Mouse (Mus musculus) heart, embryonic 13.5 days (tissue): ENCODE results near the gene Galnt14. TPM values are rescaled to one million over a fixed set of nuclear protein-coding genes. Genes with fewer than 3 reads are reported as not detected.

Source experiments
- ATAC-seq: fragments of 200-750 bp; cut with Nextera tagmentation; 2 replicates; pipeline ENCODE4 v1.8.0; 2017; ENCODE audit warnings: moderate TSS enrichment; ENCODE audit not compliant: insufficient number of reproducible peaks, low FRiP score, low TSS enrichment; ENCODE audit errors: extremely low read depth
- H3K27ac ChIP-seq: fragments of 300-500 bp; sonication (generic); replicated peaks from 2 replicates; pipeline ENCODE4 v1.5.1; 2015; ENCODE audit warnings: moderate library complexity, mild to moderate bottlenecking, inconsistent platforms
- H3K27me3 ChIP-seq: fragments of 300-500 bp; sonication (generic); replicated peaks from 2 replicates; pipeline ENCODE4 v1.6.1; 2015; ENCODE audit warnings: mild to moderate bottlenecking, inconsistent platforms
- H3K36me3 ChIP-seq: fragments of 300-500 bp; sonication (generic); 2 replicates; pipeline ENCODE4 v1.6.1; 2015; ENCODE audit warnings: mild to moderate bottlenecking, inconsistent platforms
- H3K4me1 ChIP-seq: fragments of 300-500 bp; sonication (generic); 2 replicates; pipeline ENCODE4 v1.6.1; 2015; ENCODE audit warnings: inconsistent platforms
- H3K4me2 ChIP-seq: fragments of 300-500 bp; sonication (generic); 2 replicates; pipeline ENCODE4 v1.6.1; 2015; ENCODE audit warnings: inconsistent platforms, mild to moderate bottlenecking, moderate library complexity
- H3K4me3 ChIP-seq: fragments of 300-500 bp; sonication (generic); 2 replicates; pipeline ENCODE4 v1.5.1; 2015; ENCODE audit warnings: moderate library complexity, mild to moderate bottlenecking, inconsistent platforms
- H3K9ac ChIP-seq: fragments of 300-500 bp; sonication (generic); 2 replicates; pipeline ENCODE4 v1.6.1; 2015; ENCODE audit warnings: inconsistent platforms, mild to moderate bottlenecking, moderate library complexity
- H3K9me3 ChIP-seq: fragments of 300-500 bp; sonication (generic); 2 replicates; pipeline ENCODE4 v1.6.1; 2016; ENCODE audit warnings: inconsistent platforms
- WGBS: fragments of 180-500 bp; shearing (Covaris S2); methylation state at CpG from one replicate; pipeline ENCODE4 v1.1.7; 2015; ENCODE audit warnings: mixed read lengths; 5-methylcytosine and 5-hydroxymethylcytosine counted together
- polyA plus RNA-seq: library from polyadenylated mRNA; unstranded; fragments of >200 nt; fragmentation: Nextera tagmentation; extraction: Ambion mirVana; gene quantifications from 2 replicates; pipeline ENCODE4 v1.2.1, GENCODE M21; 2015

The Galnt14 gene
- polyA plus RNA-seq, 1 experiment from 2014 or later: 1.1 TPM

DNA sequence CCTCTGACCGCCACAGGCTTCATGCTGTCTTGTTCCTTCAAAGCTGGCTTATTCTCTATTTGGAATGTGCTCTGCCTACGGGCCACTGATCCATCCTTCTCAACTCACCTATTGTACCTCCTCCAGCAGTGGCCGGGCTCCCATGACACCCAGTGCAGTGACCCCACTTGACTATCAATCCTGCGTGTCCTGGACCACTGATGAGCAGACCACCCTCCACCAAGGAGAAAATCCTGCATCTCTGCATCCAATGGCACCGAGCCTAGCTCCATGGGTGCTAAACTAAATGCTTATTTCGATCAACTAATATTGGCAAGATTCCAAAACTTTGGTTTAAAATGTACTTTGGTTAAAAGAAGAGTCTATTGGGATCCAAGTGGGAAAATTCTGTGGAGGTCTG lies 1.8 kb downstream of the Galnt14 start:
- peaks cover 7% of the 10 kb centered on the region; the same call in 1 of the 2 replicates for H3K9me3 ChIP-seq
- peaks cover 58% of the 10 kb centered on the region for H3K27me3 ChIP-seq
- H3K4me3 ChIP-seq: no peak overlapping the region
- 86% methylated on average over 6 of the region's 6 CpGs for WGBS
- H3K4me1 ChIP-seq: peaks cover 14% of the 10 kb centered on the region
- no peak overlapping the region for H3K4me2 ChIP-seq
- H3K36me3 ChIP-seq: no peaks in the 10 kb centered on the region
- no peak overlapping the region for H3K9ac ChIP-seq
- ATAC-seq: no peak
- H3K27ac ChIP-seq: no peak overlapping the region

DNA sequence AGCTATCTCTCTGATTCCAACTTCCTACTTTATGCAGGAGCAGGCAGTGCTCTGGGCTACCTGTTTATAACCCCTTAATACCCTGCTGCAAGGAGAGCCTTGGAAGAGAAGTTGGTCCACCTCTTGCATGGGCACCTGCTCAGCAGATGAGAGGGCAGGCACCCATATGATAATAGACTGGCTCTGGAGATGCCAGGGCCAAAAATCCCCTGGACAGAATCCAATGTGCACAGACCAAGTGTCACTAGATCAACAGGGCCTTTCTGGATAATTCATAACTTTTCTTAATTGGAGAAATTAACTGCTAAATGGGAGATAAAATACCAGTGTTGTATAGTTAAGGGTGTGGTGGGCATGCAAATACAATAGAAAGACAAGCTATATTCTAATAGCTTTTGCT lies 6.7 kb downstream of the Galnt14 start:
- H3K27ac ChIP-seq: no peak overlapping the region
- no peak overlapping the region for H3K9ac ChIP-seq
- H3K27me3 ChIP-seq: peaks cover 25% of the 10 kb centered on the region
- peaks cover 8% of the 10 kb centered on the region; the same call in 1 of the 2 replicates for H3K4me1 ChIP-seq
- H3K36me3 ChIP-seq: no peaks in the 10 kb centered on the region
- no peak overlapping the region for H3K4me3 ChIP-seq
- H3K9me3 ChIP-seq: peaks cover 7% of the 10 kb centered on the region; the same call in 1 of the 2 replicates
- ATAC-seq: no peak
- no peak overlapping the region for H3K4me2 ChIP-seq

- H3K4me2 ChIP-seq: no peak overlapping the region
These were observed 9.2 kb downstream of the Galnt14 start for GRCm38 (mm10) chr17:73701016-73701415.

GRCm38 (mm10) chr17:73699881-73700280 lies 10.4 kb downstream of the Galnt14 start:
- Histone ChIP-seq H3K4me3 (no peak overlapping the region), H3K27ac (no peak overlapping the region), H3K27me3 (peaks cover 16% of the 10 kb centered on the region), H3K4me2 (no peak overlapping the region), H3K4me1 (peaks cover 19% of the 10 kb centered on the region), H3K9me3 (no peaks in the 10 kb centered on the region), H3K9ac (no peak overlapping the region), H3K36me3 (no peaks in the 10 kb centered on the region)
- no peak for ATAC-seq
- 58% methylated on average over 6 of the region's 6 CpGs for WGBS

More at GRCm38 (mm10) chr17:73701016-73701415, 9.2 kb downstream of the Galnt14 start:
- no peak overlapping the region for H3K4me3 ChIP-seq
- H3K36me3 ChIP-seq: no peaks in the 10 kb centered on the region
- ATAC-seq: no peak
- peaks cover 8% of the 10 kb centered on the region for H3K4me1 ChIP-seq
- H3K27ac ChIP-seq: no peak overlapping the region
- H3K27me3 ChIP-seq: peaks cover 16% of the 10 kb centered on the region
- H3K9ac ChIP-seq: no peak overlapping the region
- H3K9me3 ChIP-seq: no peaks in the 10 kb centered on the region
- 30% methylated on average over 7 of the region's 7 CpGs for WGBS

GRCm38 (mm10) chr17:73694206-73694952 lies 15.9 kb downstream of the Galnt14 start:
- H3K4me3 ChIP-seq: no peak overlapping the region
- H3K36me3 ChIP-seq: no peaks in the 10 kb centered on the region
- H3K27me3 ChIP-seq: peaks cover 8% of the 10 kb centered on the region
- H3K27ac ChIP-seq: no peak overlapping the region
- 82% methylated on average over 3 of the region's 3 CpGs for WGBS
- no peak overlapping the region for H3K9ac ChIP-seq
- ATAC-seq: no peak
- peaks cover 11% of the 10 kb centered on the region for H3K4me1 ChIP-seq
- H3K4me2 ChIP-seq: no peak overlapping the region
- H3K9me3 ChIP-seq: no peaks in the 10 kb centered on the region

- Histone ChIP-seq H3K27ac (no peak overlapping the region), H3K4me3 (no peak overlapping the region), H3K36me3 (no peaks in the 10 kb centered on the region), H3K4me2 (no peak overlapping the region), H3K9me3 (no peaks in the 10 kb centered on the region), H3K9ac (no peak overlapping the region), H3K4me1 (no peaks in the 10 kb centered on the region), H3K27me3 (no peaks in the 10 kb centered on the region)
- 63% methylated on average over 3 of the region's 3 CpGs for WGBS
- no peak for ATAC-seq
These were observed 22.0 kb downstream of the Galnt14 start for GRCm38 (mm10) chr17:73688261-73688660.

- no peaks in the 10 kb centered on the region for H3K36me3 ChIP-seq
- H3K27me3 ChIP-seq: no peaks in the 10 kb centered on the region
- no peak for ATAC-seq
- H3K27ac ChIP-seq: no peak overlapping the region
- no peak overlapping the region for H3K4me2 ChIP-seq
- no peak overlapping the region for H3K9ac ChIP-seq
- H3K4me3 ChIP-seq: no peak overlapping the region
- WGBS: 81% methylated on average over 8 of the region's 8 CpGs
- no peaks in the 10 kb centered on the region for H3K9me3 ChIP-seq
- H3K4me1 ChIP-seq: no peaks in the 10 kb centered on the region
These were observed 24.0 kb downstream of the Galnt14 start for GRCm38 (mm10) chr17:73686292-73686691.

DNA sequence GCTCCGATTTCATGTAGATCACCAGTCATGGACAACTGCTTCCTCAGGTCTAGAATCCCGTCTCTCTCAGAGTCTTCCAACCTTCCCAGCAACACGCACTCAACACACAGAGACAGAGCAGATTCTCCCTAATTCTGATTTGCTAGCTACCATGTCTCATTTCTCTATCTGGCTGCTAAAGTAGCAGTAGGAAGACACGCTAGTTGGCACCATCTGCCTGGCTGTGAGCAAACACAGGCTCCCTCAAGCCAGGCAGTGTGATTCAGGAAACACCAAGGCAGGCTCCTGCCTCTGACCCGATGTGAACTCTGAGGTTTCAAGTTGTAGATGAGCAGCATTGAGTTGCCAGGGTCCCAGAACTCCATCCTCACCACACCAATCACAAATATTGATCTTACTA lies 25.5 kb downstream of the Galnt14 start:
- H3K4me2 ChIP-seq: no peak overlapping the region
- H3K4me1 ChIP-seq: no peaks in the 10 kb centered on the region
- H3K27me3 ChIP-seq: no peaks in the 10 kb centered on the region
- no peak overlapping the region for H3K27ac ChIP-seq
- H3K36me3 ChIP-seq: no peaks in the 10 kb centered on the region
- H3K9ac ChIP-seq: no peak overlapping the region
- H3K4me3 ChIP-seq: no peak overlapping the region
- no peaks in the 10 kb centered on the region for H3K9me3 ChIP-seq
- ATAC-seq: no peak
- WGBS: 60% methylated on average over 5 of the region's 5 CpGs

DNA sequence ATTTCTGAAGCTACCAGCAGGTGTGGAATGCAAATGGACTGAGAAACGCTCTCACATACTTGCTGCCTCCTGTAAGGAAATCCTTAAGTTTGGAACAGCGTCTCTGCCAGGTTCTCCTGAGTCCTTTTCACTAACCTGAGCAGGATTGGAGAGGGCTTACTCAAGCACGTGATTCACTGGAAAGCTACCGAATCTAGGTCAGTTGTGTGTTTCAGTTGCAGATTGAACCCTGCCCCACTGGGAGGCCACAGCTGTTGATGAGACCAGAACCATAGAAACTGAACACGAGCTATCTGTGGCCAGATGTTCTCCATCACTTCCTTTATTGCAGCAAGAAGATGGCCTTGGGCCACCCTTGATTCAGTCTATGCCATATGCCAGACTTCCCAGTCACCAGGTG lies 38.3 kb downstream of the Galnt14 start:
- Histone ChIP-seq H3K4me2 (no peak overlapping the region), H3K27me3 (no peaks in the 10 kb centered on the region), H3K9ac (no peak overlapping the region), H3K9me3 (no peaks in the 10 kb centered on the region), H3K4me3 (no peak overlapping the region), H3K4me1 (no peaks in the 10 kb centered on the region), H3K27ac (no peak overlapping the region), H3K36me3 (no peaks in the 10 kb centered on the region)
- 78% methylated on average over 5 of the region's 5 CpGs for WGBS
- no peak for ATAC-seq

DNA sequence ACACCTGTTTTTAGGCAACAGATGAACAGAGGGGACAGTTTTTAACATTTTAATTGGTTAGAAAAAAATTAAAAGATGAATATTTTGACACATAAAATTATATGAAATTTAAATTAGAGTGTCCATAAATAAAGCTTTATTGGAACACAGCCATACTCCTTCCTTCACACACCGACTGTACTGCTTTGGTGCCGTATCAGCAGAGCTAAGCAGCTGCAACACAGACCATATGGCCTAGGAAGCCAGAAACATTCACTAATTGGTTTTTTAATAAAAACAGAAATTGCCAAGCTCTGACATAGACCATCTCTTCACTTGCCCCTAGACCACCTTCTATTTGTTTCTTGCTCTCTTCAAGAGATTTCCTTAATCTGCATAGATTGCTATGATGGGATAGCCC lies 40.2 kb downstream of the Galnt14 start:
- H3K36me3 ChIP-seq: no peaks in the 10 kb centered on the region

DNA sequence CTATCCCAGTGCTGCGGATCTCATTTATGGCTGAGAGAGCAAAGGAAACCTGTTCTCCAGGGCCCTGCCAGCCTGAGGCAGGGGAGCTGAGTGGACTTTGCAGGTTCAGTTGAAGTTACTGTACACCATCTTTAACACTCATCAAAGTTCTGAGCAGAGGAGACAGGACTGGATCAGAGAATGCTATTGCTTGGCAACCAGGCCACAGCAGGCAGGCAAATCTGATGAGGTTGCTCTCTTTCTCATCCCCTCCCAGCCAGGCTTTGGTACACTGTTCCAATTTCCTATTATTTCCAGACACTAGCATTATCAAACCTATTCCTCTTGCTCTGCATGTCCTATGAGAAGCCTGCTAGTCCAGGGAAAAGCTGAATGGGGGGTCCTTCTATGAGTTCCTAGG lies 41.3 kb downstream of the Galnt14 start:
- no peak overlapping the region for H3K27ac ChIP-seq
- H3K4me2 ChIP-seq: no peak overlapping the region
- H3K9me3 ChIP-seq: no peaks in the 10 kb centered on the region
- WGBS: 81% methylated on average over 1 of the region's 1 CpGs
- no peaks in the 10 kb centered on the region for H3K4me1 ChIP-seq
- no peak for ATAC-seq
- no peak overlapping the region for H3K9ac ChIP-seq
- H3K36me3 ChIP-seq: no peaks in the 10 kb centered on the region
- no peaks in the 10 kb centered on the region for H3K27me3 ChIP-seq
- no peak overlapping the region for H3K4me3 ChIP-seq

More for the DNA sequence above, 40.2 kb downstream of the Galnt14 start:
- 57% methylated on average over 2 of the region's 2 CpGs for WGBS
- no peaks in the 10 kb centered on the region for H3K9me3 ChIP-seq
- ATAC-seq: no peak
- no peaks in the 10 kb centered on the region for H3K4me1 ChIP-seq
- H3K9ac ChIP-seq: no peak overlapping the region
- H3K4me2 ChIP-seq: no peak overlapping the region
- H3K4me3 ChIP-seq: no peak overlapping the region
- H3K27ac ChIP-seq: no peak overlapping the region
- no peaks in the 10 kb centered on the region for H3K27me3 ChIP-seq

DNA sequence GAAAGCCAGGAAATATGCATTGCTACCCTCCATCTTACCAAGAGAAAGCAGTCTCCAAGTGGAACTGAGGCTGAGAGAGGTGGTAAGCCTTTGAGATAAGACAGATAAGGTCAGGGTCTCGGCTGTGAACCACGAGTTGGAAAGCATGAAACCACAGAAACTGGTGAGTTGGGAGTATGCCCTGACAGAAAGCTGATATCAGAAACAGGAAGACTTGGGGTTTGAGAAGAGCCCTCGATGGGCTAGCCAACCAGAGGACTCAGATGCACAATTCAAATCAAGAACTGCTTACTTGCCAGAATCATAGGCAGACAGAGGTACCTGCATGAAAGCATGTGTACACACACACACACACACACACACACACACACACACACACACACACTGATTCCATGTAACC lies 47.0 kb downstream of the Galnt14 start:
- Histone ChIP-seq H3K4me2 (no peak overlapping the region), H3K9ac (no peak overlapping the region), H3K4me3 (no peak overlapping the region), H3K27ac (no peak overlapping the region), H3K4me1 (0 out of 2 replicates have a peak, but pooled peaks cover 3% of the 10 kb centered on the region), H3K36me3 (no peaks in the 10 kb centered on the region), H3K9me3 (no peaks in the 10 kb centered on the region), H3K27me3 (no peaks in the 10 kb centered on the region)
- WGBS: 29% methylated on average over 3 of the region's 3 CpGs
- no peak for ATAC-seq
